ENCODE assay signal across 7 mouse cellular contexts in the genomic region with DNA sequence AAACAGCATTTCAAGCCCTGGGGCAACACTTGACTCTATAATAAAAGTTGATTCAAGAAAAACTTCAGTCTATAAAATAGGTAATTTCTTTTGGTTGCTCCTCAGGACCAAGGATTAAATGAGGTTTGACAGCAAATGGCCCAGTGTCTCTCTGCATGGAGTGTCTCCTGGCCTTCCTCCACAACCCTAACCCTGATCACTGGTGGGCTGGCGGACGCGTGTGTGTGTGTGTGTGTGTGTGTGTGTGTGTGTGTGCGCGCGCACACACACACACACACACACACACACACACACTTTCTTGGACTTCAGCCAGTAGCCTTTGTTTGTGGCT. TPM values are rescaled to one million over a fixed set of nuclear protein-coding genes. Genes with fewer than 3 reads are reported as not detected.
A peak's percentile ranks its signal among the peaks of the same experiment; 100 is the strongest.
DNase-seq lines count a peak whose midpoint lies in the region; ATAC-seq lines count a peak whose summit lies in the region.

No protein-coding gene starts in this region.

- H3K4me2 ChIP-seq in liver, embryonic 11.5 days, result peak overlapping the region; percentile 80
- H3K4me2 ChIP-seq in forebrain, embryonic 15.5 days (replicated peaks), result peak overlapping the region; percentile 99
- H3K4me2 ChIP-seq in liver, embryonic 12.5 days, result peak overlapping the region; percentile 70
- peak overlapping the region; percentile 97 for H3K4me2 ChIP-seq in stomach, embryonic 15.5 days

- WGBS in liver, embryonic 11.5 days, result 10% methylated on average over 6 of the region's 6 CpGs
- 10% methylated on average over 5 of the region's 6 CpGs for WGBS in forebrain, embryonic 15.5 days
- 26% methylated on average over 6 of the region's 6 CpGs for WGBS in liver, embryonic 12.5 days (ENCODE audit: insufficient replicate concordance)
- WGBS in stomach, embryonic 15.5 days, result 17% methylated on average over 6 of the region's 6 CpGs

- DNase-seq in liver, embryonic 11.5 days (ENCODE audit: low spot score), result no peak
- no peak for DNase-seq in liver
- DNase-seq in gastrocnemius, adult 8-10 months (ENCODE audit: low spot score in 2 of 2), result no peak
- DNase-seq in spleen, adult 18-20 months, result no peak

- H3K4me1 ChIP-seq in liver, embryonic 11.5 days (replicated peaks; ENCODE audit: control insufficient read depth, insufficient read depth, low read length), result no peaks in the 10 kb centered on the region
- H3K4me1 ChIP-seq in forebrain, embryonic 15.5 days, result peaks cover 13% of the 10 kb centered on the region
- H3K4me1 ChIP-seq in liver, embryonic 12.5 days, result 0 out of 2 replicates have a peak, but pooled peaks cover 5% of the 10 kb centered on the region
- H3K4me1 ChIP-seq in stomach, embryonic 15.5 days, result peaks cover 3% of the 10 kb centered on the region; the same call in 1 of the 2 replicates

- peak overlapping the region; percentile 67; the same call in 1 of the 2 replicates for H3K9ac ChIP-seq in liver, embryonic 11.5 days (ENCODE audit: low read depth, low read length)
- no peak overlapping the region; the same call in 1 of the 2 replicates for H3K9ac ChIP-seq in forebrain, embryonic 15.5 days (replicated peaks)
- no peak overlapping the region for H3K9ac ChIP-seq in liver, embryonic 12.5 days
- no peak overlapping the region; the same call in 1 of the 2 replicates for H3K9ac ChIP-seq in stomach, embryonic 15.5 days

- no peaks in the 10 kb centered on the region for H3K9me3 ChIP-seq in liver, embryonic 11.5 days (ENCODE audit: control insufficient read depth, low read length)
- H3K9me3 ChIP-seq in forebrain, embryonic 15.5 days, result no peaks in the 10 kb centered on the region
- no peaks in the 10 kb centered on the region for H3K9me3 ChIP-seq in liver, embryonic 12.5 days (replicated peaks)
- H3K9me3 ChIP-seq in stomach, embryonic 15.5 days, result no peaks in the 10 kb centered on the region

- ATAC-seq in liver, embryonic 11.5 days (replicated peaks; ENCODE audit: low FRiP score), result 0 out of 2 replicates have a peak, but pooled peaks have one; percentile 18
- peak; percentile 42; the same call in 1 of the 2 replicates for ATAC-seq in forebrain, embryonic 15.5 days (replicated peaks)
- ATAC-seq in liver, embryonic 12.5 days, result 0 out of 2 replicates have a peak, but pooled peaks have one; percentile 25
- 0 out of 2 replicates have a peak, but pooled peaks have one; percentile 16 for ATAC-seq in stomach, embryonic 15.5 days (ENCODE audit: insufficient read depth, low FRiP score, low read depth)

- no peak overlapping the region for H3K27ac ChIP-seq in liver, embryonic 11.5 days (ENCODE audit: low read depth, low read length)
- H3K27ac ChIP-seq in forebrain, embryonic 15.5 days (replicated peaks), result no peak overlapping the region
- H3K27ac ChIP-seq in liver, embryonic 12.5 days, result no peak overlapping the region
- H3K27ac ChIP-seq in stomach, embryonic 15.5 days, result no peak overlapping the region

- H3K27me3 ChIP-seq in liver, embryonic 11.5 days (replicated peaks; ENCODE audit: control insufficient read depth, insufficient read depth, low read length), result peaks cover 27% of the 10 kb centered on the region
- peaks cover 21% of the 10 kb centered on the region for H3K27me3 ChIP-seq in forebrain, embryonic 15.5 days
- H3K27me3 ChIP-seq in liver, embryonic 12.5 days (replicated peaks), result peaks cover 39% of the 10 kb centered on the region
- no peaks in the 10 kb centered on the region for H3K27me3 ChIP-seq in stomach, embryonic 15.5 days (replicated peaks)

- no peaks in the 10 kb centered on the region for H3K36me3 ChIP-seq in liver, embryonic 11.5 days (ENCODE audit: control insufficient read depth, insufficient read depth, low read length)
- no peaks in the 10 kb centered on the region for H3K36me3 ChIP-seq in forebrain, embryonic 15.5 days
- no peaks in the 10 kb centered on the region for H3K36me3 ChIP-seq in liver, embryonic 12.5 days
- no peaks in the 10 kb centered on the region for H3K36me3 ChIP-seq in stomach, embryonic 15.5 days

- peak overlapping the region; percentile 59 for H3K4me3 ChIP-seq in liver, embryonic 11.5 days (ENCODE audit: low read depth, low read length)
- peak overlapping the region; percentile 57 for H3K4me3 ChIP-seq in forebrain, embryonic 15.5 days
- peak overlapping the region; percentile 54; the same call in 1 of the 2 replicates for H3K4me3 ChIP-seq in liver, embryonic 12.5 days
- peak overlapping the region; percentile 55 for H3K4me3 ChIP-seq in stomach, embryonic 15.5 days (replicated peaks)

RNA-seq across cellular contexts. Expression of a gene that starts 0.8 kb away (rescaled TPM):
- 4.3 and 5.5 TPM in 2 replicates for polyA plus RNA-seq in liver, embryonic 11.5 days (2014; fragmentation: Nextera tagmentation; extraction: Ambion mirVana)
- 0.31 and 0.43 TPM in 2 replicates for polyA plus RNA-seq in forebrain, embryonic 15.5 days (2015; fragmentation: Nextera tagmentation; extraction: Ambion mirVana)
- polyA plus RNA-seq in liver, embryonic 12.5 days (2016; fragmentation: Nextera tagmentation; extraction: Ambion mirVana), result 1.7 and 1.9 TPM in 2 replicates
- polyA plus RNA-seq in stomach, embryonic 15.5 days (2015; fragmentation: Nextera tagmentation; extraction: Ambion mirVana), result 2.2 and 2.5 TPM in 2 replicates
- total RNA-seq in gastrocnemius, adult 8-10 months (2022), result 1 to 10 TPM in 3 of 4 experiments, under 1 TPM in 1; 0.27 to 5.3 (median 1.1) TPM

RNA-seq across cellular contexts. Expression of a gene that starts 10.9 kb away (rescaled TPM):
- polyA plus RNA-seq in liver, embryonic 11.5 days (2014; fragmentation: Nextera tagmentation; extraction: Ambion mirVana), result 42.7 and 49.0 TPM in 2 replicates
- polyA plus RNA-seq in forebrain, embryonic 15.5 days (2015; fragmentation: Nextera tagmentation; extraction: Ambion mirVana), result 31.1 and 33.2 TPM in 2 replicates
- 39.8 TPM in 2 replicates for polyA plus RNA-seq in liver, embryonic 12.5 days (2016; fragmentation: Nextera tagmentation; extraction: Ambion mirVana)
- polyA plus RNA-seq in stomach, embryonic 15.5 days (2015; fragmentation: Nextera tagmentation; extraction: Ambion mirVana), result 38.6 and 39.3 TPM in 2 replicates
- total RNA-seq in gastrocnemius, adult 8-10 months (2022), result 100 to 1,000 TPM; 136 to 196 (median 151) TPM
